Mouse (Mus musculus) G1E (cell line): ENCODE measurements at regions not wholly inside any gene's neighbourhood (a gene's known extent, or its start where the extent isn't known, plus 50 kb on each side); places are given as distances from the start of the nearest gene placed in this dataset.

Experiments used
- CTCF ChIP-seq: IDR thresholded peaks from 2 replicates; pipeline ENCODE4 v1.5.1; 2012; ENCODE audit warnings: low read depth, low read length, inconsistent platforms, mixed read lengths
- TAL1 ChIP-seq: conservative IDR thresholded peaks from 2 replicates; pipeline ENCODE4 v1.6.1; 2012; ENCODE audit warnings: low read depth, low read length, inconsistent platforms, mixed read lengths

- no peak for TF ChIP-seq CTCF
- no peak for TF ChIP-seq TAL1
Observed at GRCm38 (mm10) chr6:101937467-101938392, 560.0 kb upstream of the Pdzrn3 start.
